Mouse (Mus musculus): ENCODE results near the gene Slc25a11. TPM values are rescaled to one million over a fixed set of nuclear protein-coding genes. Genes with fewer than 3 reads are reported as not detected.
A peak's percentile ranks its signal among the peaks of the same experiment; 100 is the strongest.

The Slc25a11 gene
- polyA plus RNA-seq, 1 experiment from 2014 or later = 210 TPM

DNA sequence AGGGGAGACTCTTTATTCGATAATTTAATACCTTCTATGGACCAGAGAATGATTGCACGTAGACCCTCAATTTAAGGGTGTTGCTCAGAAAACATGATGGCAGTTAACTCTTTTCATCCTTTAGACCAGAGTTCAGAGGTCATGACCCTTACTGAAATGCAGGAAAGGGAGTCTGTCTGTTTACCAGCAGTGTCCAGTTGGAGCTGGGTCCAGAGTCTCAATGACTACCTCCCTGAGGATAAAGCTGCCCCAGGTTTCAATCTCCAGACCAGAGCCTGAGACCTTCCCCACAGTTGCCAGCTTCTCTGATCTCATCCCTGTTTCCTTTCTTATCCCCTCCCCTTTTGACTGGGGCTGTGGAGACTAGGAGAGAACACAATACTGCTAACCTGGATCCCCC is 31.3 kb upstream of the Slc25a11 start:
- H3K36me3 ChIP-seq (ENCODE audit: control insufficient read depth, insufficient read depth) = peaks cover 80% of the 10 kb centered on the region
- WGBS = 76% methylated on average over 2 of the region's 2 CpGs
- no peak for ATAC-seq

GRCm38 (mm10) chr11:70678092-70678491 is 30.8 kb upstream of the Slc25a11 start:
- H3K4me2 ChIP-seq (replicated peaks; ENCODE audit: low read depth) = no peak overlapping the region
- H3K4me3 ChIP-seq (ENCODE audit: low read depth, low read length) = no peak overlapping the region
- ATAC-seq = no peak
- no peaks in the 10 kb centered on the region for H3K4me1 ChIP-seq (replicated peaks; ENCODE audit: control insufficient read depth, insufficient read depth, low read length)
- peaks cover 77% of the 10 kb centered on the region for H3K36me3 ChIP-seq (ENCODE audit: control insufficient read depth, insufficient read depth)
- no peaks in the 10 kb centered on the region for H3K9me3 ChIP-seq (ENCODE audit: control insufficient read depth)
- H3K9ac ChIP-seq (ENCODE audit: low read depth, low read length) = 0 out of 2 replicates have a peak overlapping the region, but pooled peaks have one; percentile 22
- H3K27me3 ChIP-seq (replicated peaks; ENCODE audit: control insufficient read depth, insufficient read depth, low read length) = no peaks in the 10 kb centered on the region
- no peak for TF ChIP-seq CTCF (IDR thresholded peaks at IDR 0.05; ENCODE audit: low read depth)
- 70% methylated on average over 9 of the region's 9 CpGs for WGBS
- no peak overlapping the region for H3K27ac ChIP-seq (ENCODE audit: low read depth, low read length)

More for the DNA sequence above, 31.3 kb upstream of the Slc25a11 start:
- Histone ChIP-seq H3K27ac (ENCODE audit: low read depth, low read length) (no peak overlapping the region), H3K27me3 (replicated peaks; ENCODE audit: control insufficient read depth, insufficient read depth, low read length) (no peaks in the 10 kb centered on the region), H3K9me3 (ENCODE audit: control insufficient read depth) (no peaks in the 10 kb centered on the region), H3K4me2 (replicated peaks; ENCODE audit: low read depth) (no peak overlapping the region), H3K4me3 (ENCODE audit: low read depth, low read length) (no peak overlapping the region), H3K9ac (ENCODE audit: low read depth, low read length) (no peak overlapping the region), H3K4me1 (replicated peaks; ENCODE audit: control insufficient read depth, insufficient read depth, low read length) (no peaks in the 10 kb centered on the region)
- no peak for TF ChIP-seq CTCF (IDR thresholded peaks at IDR 0.05; ENCODE audit: low read depth)

- Histone ChIP-seq H3K4me3 (ENCODE audit: low read depth, low read length) (no peak overlapping the region), H3K36me3 (ENCODE audit: control insufficient read depth, insufficient read depth) (peaks cover 65% of the 10 kb centered on the region), H3K27ac (ENCODE audit: low read depth, low read length) (no peak overlapping the region), H3K4me2 (replicated peaks; ENCODE audit: low read depth) (no peak overlapping the region), H3K9me3 (ENCODE audit: control insufficient read depth) (no peaks in the 10 kb centered on the region), H3K4me1 (replicated peaks; ENCODE audit: control insufficient read depth, insufficient read depth, low read length) (no peaks in the 10 kb centered on the region), H3K9ac (ENCODE audit: low read depth, low read length) (no peak overlapping the region), H3K27me3 (replicated peaks; ENCODE audit: control insufficient read depth, insufficient read depth, low read length) (no peaks in the 10 kb centered on the region)
- 0 out of 2 replicates have a peak, but pooled peaks have one; percentile 6 for TF ChIP-seq CTCF (IDR thresholded peaks at IDR 0.05; ENCODE audit: low read depth)
- WGBS = 67% methylated on average over 11 of the region's 11 CpGs
- ATAC-seq = no peak
These were observed 27.2 kb upstream of the Slc25a11 start for GRCm38 (mm10) chr11:70674501-70674900.

DNA sequence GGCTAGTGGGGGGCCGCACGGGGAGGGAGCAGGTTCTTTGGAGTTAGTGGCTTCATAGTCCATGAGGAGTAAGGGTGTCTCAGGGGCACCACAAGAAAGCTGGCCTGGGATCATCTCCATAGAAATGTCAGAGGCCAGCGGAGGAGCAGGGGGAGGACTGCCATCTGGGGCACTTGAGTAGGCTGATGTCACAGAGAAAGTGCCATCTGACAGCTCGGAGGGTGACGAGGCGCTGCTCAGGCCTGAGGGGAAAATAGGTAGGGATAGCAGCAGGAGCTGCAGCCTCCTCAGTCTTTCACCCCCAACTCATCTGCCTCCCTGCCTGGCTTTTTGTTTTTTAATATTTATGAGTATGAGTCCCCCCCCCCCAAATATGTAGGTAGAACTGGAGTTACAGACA is 26.7 kb upstream of the Slc25a11 start:
- Histone ChIP-seq H3K27ac (ENCODE audit: low read depth, low read length) (no peak overlapping the region), H3K9me3 (ENCODE audit: control insufficient read depth) (no peaks in the 10 kb centered on the region), H3K4me3 (ENCODE audit: low read depth, low read length) (no peak overlapping the region), H3K36me3 (ENCODE audit: control insufficient read depth, insufficient read depth) (peaks cover 62% of the 10 kb centered on the region), H3K27me3 (replicated peaks; ENCODE audit: control insufficient read depth, insufficient read depth, low read length) (no peaks in the 10 kb centered on the region), H3K9ac (ENCODE audit: low read depth, low read length) (no peak overlapping the region), H3K4me1 (replicated peaks; ENCODE audit: control insufficient read depth, insufficient read depth, low read length) (no peaks in the 10 kb centered on the region), H3K4me2 (replicated peaks; ENCODE audit: low read depth) (no peak overlapping the region)
- TF ChIP-seq CTCF (IDR thresholded peaks at IDR 0.05; ENCODE audit: low read depth) = no peak
- WGBS = 89% methylated on average over 6 of the region's 6 CpGs
- ATAC-seq = no peak

GRCm38 (mm10) chr11:70671333-70672047 is 24.2 kb upstream of the Slc25a11 start:
- 73% methylated on average over 16 of the region's 16 CpGs for WGBS
- no peak for TF ChIP-seq CTCF (IDR thresholded peaks at IDR 0.05; ENCODE audit: low read depth)
- no peak for ATAC-seq

DNA sequence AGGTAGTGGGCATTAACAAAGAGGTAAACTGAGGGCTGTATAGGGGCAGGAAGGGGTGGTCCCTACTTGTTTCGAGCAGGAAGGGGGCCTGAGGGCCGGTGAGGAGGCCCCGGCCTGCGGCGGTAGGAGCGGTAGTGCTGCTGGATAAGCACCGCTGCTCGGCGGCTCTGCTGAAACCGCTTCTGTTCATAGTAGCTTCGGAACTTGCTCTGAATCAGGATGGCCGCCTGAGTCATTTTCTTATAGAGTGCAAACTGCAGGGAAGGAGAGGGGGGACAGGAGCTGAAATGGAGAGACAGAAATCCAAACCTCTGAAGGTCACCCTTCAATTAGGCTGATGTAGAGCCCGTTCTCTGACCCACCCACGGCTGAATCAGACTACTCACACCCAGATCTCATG is 23.2 kb upstream of the Slc25a11 start:
- ATAC-seq = no peak
- H3K9me3 ChIP-seq (ENCODE audit: control insufficient read depth) = no peaks in the 10 kb centered on the region
- H3K4me1 ChIP-seq (replicated peaks; ENCODE audit: control insufficient read depth, insufficient read depth, low read length) = no peaks in the 10 kb centered on the region
- H3K27ac ChIP-seq (ENCODE audit: low read depth, low read length) = peak overlapping the region; percentile 9; the same call in 1 of the 2 replicates
- 0 out of 2 replicates have a peak overlapping the region, but pooled peaks have one; percentile 63 for H3K4me3 ChIP-seq (ENCODE audit: low read depth, low read length)
- peak overlapping the region; percentile 93 for H3K4me2 ChIP-seq (replicated peaks; ENCODE audit: low read depth)
- H3K27me3 ChIP-seq (replicated peaks; ENCODE audit: control insufficient read depth, insufficient read depth, low read length) = no peaks in the 10 kb centered on the region
- WGBS = 39% methylated on average over 14 of the region's 14 CpGs
- TF ChIP-seq CTCF (IDR thresholded peaks at IDR 0.05; ENCODE audit: low read depth) = no peak
- peaks cover 42% of the 10 kb centered on the region for H3K36me3 ChIP-seq (ENCODE audit: control insufficient read depth, insufficient read depth)
- no peak overlapping the region for H3K9ac ChIP-seq (ENCODE audit: low read depth, low read length)

More at GRCm38 (mm10) chr11:70671333-70672047, 24.2 kb upstream of the Slc25a11 start:
- H3K36me3 ChIP-seq (ENCODE audit: control insufficient read depth, insufficient read depth) = peaks cover 45% of the 10 kb centered on the region
- no peaks in the 10 kb centered on the region for H3K27me3 ChIP-seq (replicated peaks; ENCODE audit: control insufficient read depth, insufficient read depth, low read length)
- no peak overlapping the region for H3K4me3 ChIP-seq (ENCODE audit: low read depth, low read length)
- no peak overlapping the region; the same call in 1 of the 2 replicates for H3K27ac ChIP-seq (ENCODE audit: low read depth, low read length)
- H3K9me3 ChIP-seq (ENCODE audit: control insufficient read depth) = no peaks in the 10 kb centered on the region
- H3K4me2 ChIP-seq (replicated peaks; ENCODE audit: low read depth) = no peak overlapping the region
- H3K9ac ChIP-seq (ENCODE audit: low read depth, low read length) = peak overlapping the region; percentile 22; the same call in 1 of the 2 replicates
- no peaks in the 10 kb centered on the region for H3K4me1 ChIP-seq (replicated peaks; ENCODE audit: control insufficient read depth, insufficient read depth, low read length)
